In genomic region chr2:9884533-9885216, GRCm38 (mm10) we compare ENCODE assay signal across 12 mouse cellular contexts. TPM values are rescaled to one million over a fixed set of nuclear protein-coding genes. Genes with fewer than 3 reads are reported as not detected.
DNase-seq lines count a peak whose midpoint lies in the region; ATAC-seq and TF ChIP-seq lines count a peak whose summit lies in the region.
"Had no signal": no experiment of that assay in that cellular context is flagged by ENCODE, and none has a peak within 500 bp of the region (broad histone marks: within the 10 kb centered on the region; RNA-seq: fewer than 3 reads in every experiment).

No protein-coding gene starts in this region.

- no peaks in the 10 kb centered on the region for H3K36me3 ChIP-seq in forebrain, postnatal 0 days (ENCODE audit: insufficient read depth)
- H3K36me3 ChIP-seq in forebrain, embryonic 15.5 days: no peaks in the 10 kb centered on the region
- H3K36me3 ChIP-seq in lung, embryonic 16.5 days (ENCODE audit: control insufficient read depth, insufficient read depth, low read length): no peaks in the 10 kb centered on the region
- H3K36me3 ChIP-seq in liver, embryonic 14.5 days (replicated peaks; ENCODE audit: control insufficient read depth, insufficient read depth, low read depth): no peaks in the 10 kb centered on the region

- ATAC-seq in forebrain, postnatal 0 days: no peak
- ATAC-seq in forebrain, embryonic 15.5 days (replicated peaks): no peak
- no peak for ATAC-seq in lung, embryonic 16.5 days (ENCODE audit: low read depth)
- ATAC-seq in liver, embryonic 14.5 days (ENCODE audit: insufficient read depth): no peak

- no peak overlapping the region for H3K4me2 ChIP-seq in forebrain, postnatal 0 days (ENCODE audit: low read depth)
- no peak overlapping the region for H3K4me2 ChIP-seq in forebrain, embryonic 15.5 days (replicated peaks)
- peak overlapping the region; percentile 31; the same call in 1 of the 2 replicates for H3K4me2 ChIP-seq in lung, embryonic 16.5 days (ENCODE audit: low read depth, low read length)
- peak overlapping the region; percentile 34; the same call in 1 of the 2 replicates for H3K4me2 ChIP-seq in liver, embryonic 14.5 days (ENCODE audit: low read depth)

- H3K9ac ChIP-seq in forebrain, postnatal 0 days: no peak overlapping the region
- H3K9ac ChIP-seq in forebrain, embryonic 15.5 days (replicated peaks): no peak overlapping the region
- H3K9ac ChIP-seq in lung, embryonic 16.5 days (ENCODE audit: low read length): no peak overlapping the region
- H3K9ac ChIP-seq in liver, embryonic 14.5 days (replicated peaks): no peak overlapping the region

- no peak for TF ChIP-seq CTCF in forebrain, postnatal 0 days (IDR thresholded peaks at IDR 0.05; ENCODE audit: low read depth)
- no peak for TF ChIP-seq CTCF in liver, embryonic 14.5 days (IDR thresholded peaks at IDR 0.05; ENCODE audit: low read depth)

- peak; percentile 34 for DNase-seq in forebrain, postnatal 0 days
- DNase-seq in lung, postnatal 14 days: no peak
- no peak for DNase-seq in liver, embryonic 14.5 days (ENCODE audit: low read depth in 3 of 3, low spot score in 3 of 3)
- DNase-seq in layer of hippocampus, adult 8-10 months (ENCODE audit: low spot score in 2 of 2): no peak
- no peak for DNase-seq in natural killer cell, adult 2 months (ENCODE audit: low spot score in 2 of 2)
- DNase-seq in left cerebral cortex, postnatal 10 days (ENCODE audit: extremely low spot score in 1 of 2, low spot score in 2 of 2): no peak
- DNase-seq: cerebellum, adult 9-10 months; gastrocnemius, postnatal 14 days; thymus, adult 18-20 months had no signal

- TF ChIP-seq EP300 in liver, embryonic 14.5 days (IDR thresholded peaks at IDR 0.05; ENCODE audit: low read depth): no peak

- H3K4me3 ChIP-seq in forebrain, postnatal 0 days (ENCODE audit: low read depth, low read length): no peak overlapping the region
- H3K4me3 ChIP-seq in forebrain, embryonic 15.5 days: no peak overlapping the region
- H3K4me3 ChIP-seq in lung, embryonic 16.5 days (ENCODE audit: low read length): peak overlapping the region; percentile 23; the same call in 1 of the 2 replicates
- H3K4me3 ChIP-seq in liver, embryonic 14.5 days (ENCODE audit: insufficient read depth in 1 of 2, low read depth in 2 of 2, low read length in 2 of 2): peak overlapping the region in 1 of 2 experiments; percentile 14; a peak in 1 of 4 replicates

- no peaks in the 10 kb centered on the region for H3K9me3 ChIP-seq in forebrain, postnatal 0 days (ENCODE audit: low read length)
- no peaks in the 10 kb centered on the region for H3K9me3 ChIP-seq in forebrain, embryonic 15.5 days
- H3K9me3 ChIP-seq in lung, embryonic 16.5 days (ENCODE audit: control insufficient read depth, low read length): no peaks in the 10 kb centered on the region
- H3K9me3 ChIP-seq in liver, embryonic 14.5 days (ENCODE audit: control insufficient read depth, low read length): no peaks in the 10 kb centered on the region

- H3K27me3 ChIP-seq in forebrain, postnatal 0 days (ENCODE audit: insufficient read depth, low read length): peaks cover 71% of the 10 kb centered on the region
- H3K27me3 ChIP-seq in forebrain, embryonic 15.5 days: peaks cover 75% of the 10 kb centered on the region
- peaks cover 79% of the 10 kb centered on the region for H3K27me3 ChIP-seq in lung, embryonic 16.5 days (ENCODE audit: control insufficient read depth, insufficient read depth, low read depth, low read length)
- peaks cover 97% of the 10 kb centered on the region for H3K27me3 ChIP-seq in liver, embryonic 14.5 days (ENCODE audit: control insufficient read depth, insufficient read depth, low read length)

- H3K27ac ChIP-seq in forebrain, postnatal 0 days (ENCODE audit: low read depth, low read length): no peak overlapping the region
- H3K27ac ChIP-seq in forebrain, embryonic 15.5 days (replicated peaks): no peak overlapping the region
- no peak overlapping the region for H3K27ac ChIP-seq in lung, embryonic 16.5 days (ENCODE audit: low read length)
- H3K27ac ChIP-seq in liver, embryonic 14.5 days: no peak overlapping the region

- WGBS in forebrain, postnatal 0 days: 2% methylated on average over 15 of the region's 15 CpGs
- WGBS in forebrain, embryonic 15.5 days: 2% methylated on average over 15 of the region's 15 CpGs
- 6% methylated on average over 15 of the region's 15 CpGs for WGBS in lung, embryonic 16.5 days
- 13% methylated on average over 15 of the region's 15 CpGs for WGBS in liver, embryonic 14.5 days (ENCODE audit: insufficient replicate concordance)

- intact Hi-C loops in left cerebral cortex, postnatal 10 days (cut with DNase I): loop anchor here (5.0 kb wide), 2 partner anchors 1127 to 1207 kb away; no protein-coding TSS in a partner anchor

- H3K4me1 ChIP-seq in forebrain, postnatal 0 days (ENCODE audit: insufficient read depth): no peaks in the 10 kb centered on the region
- H3K4me1 ChIP-seq in forebrain, embryonic 15.5 days: peaks cover 30% of the 10 kb centered on the region
- peaks cover 14% of the 10 kb centered on the region for H3K4me1 ChIP-seq in lung, embryonic 16.5 days (replicated peaks; ENCODE audit: control insufficient read depth, insufficient read depth, low read length)
- peaks cover 0 to 4% of the 10 kb centered on the region in 2 experiments; a peak in 2 of 4 replicates for H3K4me1 ChIP-seq in liver, embryonic 14.5 days (replicated peaks; ENCODE audit: control insufficient read depth in 2 of 2, insufficient read depth in 2 of 2, low read length in 1 of 2)

RNA-seq across cellular contexts. Expression of gene 4930412O13Rik, which starts 3.6 kb away (rescaled TPM):
- not detected in 2 replicates for total RNA-seq in forebrain, postnatal 0 days (2014; rRNA removed)
- polyA plus RNA-seq in forebrain, postnatal 0 days (2015; fragmentation: Nextera tagmentation; extraction: Ambion mirVana): not detected in 2 replicates
- polyA plus RNA-seq in forebrain, embryonic 15.5 days (2015; fragmentation: Nextera tagmentation; extraction: Ambion mirVana): not detected in 2 replicates
- not detected in 2 replicates for polyA plus RNA-seq in lung, embryonic 16.5 days (2015; fragmentation: Nextera tagmentation; extraction: Ambion mirVana)
- not detected in 2 replicates for polyA plus RNA-seq in liver, embryonic 14.5 days (2012; rRNA removed)
- not detected in 2 replicates for polyA plus RNA-seq in liver, embryonic 14.5 days (2014; fragmentation: Nextera tagmentation; extraction: Ambion mirVana)
- not detected for total RNA-seq in layer of hippocampus, adult 8-10 months (2022)
- total RNA-seq in left cerebral cortex, postnatal 10 days (2021): not detected
- total RNA-seq: gastrocnemius, postnatal 14 days; left cerebral cortex, adult 8-10 months had no signal

RNA-seq across cellular contexts. Expression of gene 9230102O04Rik, which starts 4.7 kb away (rescaled TPM):
- not detected in 2 replicates for total RNA-seq in forebrain, postnatal 0 days (2014; rRNA removed)
- not detected in 2 replicates for polyA plus RNA-seq in forebrain, postnatal 0 days (2015; fragmentation: Nextera tagmentation; extraction: Ambion mirVana)
- not detected in 2 replicates for polyA plus RNA-seq in forebrain, embryonic 15.5 days (2015; fragmentation: Nextera tagmentation; extraction: Ambion mirVana)
- not detected in 2 replicates for polyA plus RNA-seq in lung, embryonic 16.5 days (2015; fragmentation: Nextera tagmentation; extraction: Ambion mirVana)
- polyA plus RNA-seq in liver, embryonic 14.5 days (2012; rRNA removed): not detected in 2 replicates
- not detected in 2 replicates for polyA plus RNA-seq in liver, embryonic 14.5 days (2014; fragmentation: Nextera tagmentation; extraction: Ambion mirVana)
- not detected for total RNA-seq in layer of hippocampus, adult 8-10 months (2022)
- total RNA-seq in left cerebral cortex, postnatal 10 days (2021): not detected
- total RNA-seq: gastrocnemius, postnatal 14 days; left cerebral cortex, adult 8-10 months had no signal

RNA-seq across cellular contexts. Expression of gene Gata3, which starts 5.2 kb away (rescaled TPM):
- total RNA-seq in forebrain, postnatal 0 days (2014; rRNA removed): 0.48 and 0.62 TPM in 2 replicates
- polyA plus RNA-seq in forebrain, postnatal 0 days (2015; fragmentation: Nextera tagmentation; extraction: Ambion mirVana): 1.4 and 1.8 TPM in 2 replicates
- polyA plus RNA-seq in forebrain, embryonic 15.5 days (2015; fragmentation: Nextera tagmentation; extraction: Ambion mirVana): 1.1 and 2.3 TPM in 2 replicates
- polyA plus RNA-seq in lung, embryonic 16.5 days (2015; fragmentation: Nextera tagmentation; extraction: Ambion mirVana): 5.0 and 5.4 TPM in 2 replicates
- polyA plus RNA-seq in liver, embryonic 14.5 days (2012; rRNA removed): 0.16 and 0.30 TPM in 2 replicates
- 0.38 and 0.63 TPM in 2 replicates for polyA plus RNA-seq in liver, embryonic 14.5 days (2014; fragmentation: Nextera tagmentation; extraction: Ambion mirVana)
- total RNA-seq in layer of hippocampus, adult 8-10 months (2022): under 1 TPM in 2 of 4 experiments, not detected in 2; 0.09 to 0.47 TPM
- under 1 TPM; 0.11 to 0.49 TPM for total RNA-seq in left cerebral cortex, postnatal 10 days (2021)

Comparison
In these comparisons a context has a peak if more than half of its experiments do, and no peak if none do; other contexts are left out.
1. H3K4me2 ChIP-seq: peak in lung, embryonic 16.5 days (single experiment) and liver, embryonic 14.5 days (single experiment); none in forebrain, postnatal 0 days (single experiment) and forebrain, embryonic 15.5 days (single experiment).